Mouse (Mus musculus): ENCODE measurements at regions not wholly inside any gene's neighbourhood (a gene's known extent, or its start where the extent isn't known, plus 50 kb on each side); places are given as distances from the start of the nearest gene placed in this dataset.

- no peak for DNase-seq
- TF ChIP-seq CTCF (IDR thresholded peaks at IDR 0.05; ENCODE audit: borderline replicate concordance, insufficient read depth, low read depth, low read length) (no peak), POLR2A (IDR thresholded peaks at IDR 0.05; ENCODE audit: borderline replicate concordance, insufficient read depth, low read length) (no peak)
- Histone ChIP-seq H3K4me3 (replicated peaks; ENCODE audit: insufficient read depth, low read depth, low read length) (no peak overlapping the region), H3K27ac (ENCODE audit: insufficient read depth, low read length) (no peak overlapping the region), H3K4me1 (ENCODE audit: control insufficient read depth, insufficient read depth, low read length) (no peaks in the 10 kb centered on the region), H3K27me3 (ENCODE audit: control insufficient read depth, insufficient read depth, low read length) (no peaks in the 10 kb centered on the region)
- WGBS: 82% methylated on average over 3 of the region's 3 CpGs
Measured at GRCm38 (mm10) chr17:4176524-4176923, 480.5 kb upstream of the Nox3 start.

- H3K4me1 ChIP-seq (ENCODE audit: control insufficient read depth, insufficient read depth, low read length): no peaks in the 10 kb centered on the region
- WGBS: 47% methylated on average over 9 of the region's 9 CpGs
- H3K27ac ChIP-seq (ENCODE audit: insufficient read depth, low read length): no peak overlapping the region
- DNase-seq: no peak
- no peaks in the 10 kb centered on the region for H3K27me3 ChIP-seq (ENCODE audit: control insufficient read depth, insufficient read depth, low read length)
- H3K4me3 ChIP-seq (replicated peaks; ENCODE audit: insufficient read depth, low read depth, low read length): no peak overlapping the region
- TF ChIP-seq POLR2A (IDR thresholded peaks at IDR 0.05; ENCODE audit: borderline replicate concordance, insufficient read depth, low read length) (no peak), CTCF (IDR thresholded peaks at IDR 0.05; ENCODE audit: borderline replicate concordance, insufficient read depth, low read depth, low read length) (no peak)
Measured at GRCm38 (mm10) chr17:4177485-4178150, 481.6 kb upstream of the Nox3 start.

- Histone ChIP-seq H3K4me3 (replicated peaks; ENCODE audit: insufficient read depth, low read depth, low read length) (no peak overlapping the region), H3K27ac (ENCODE audit: insufficient read depth, low read length) (no peak overlapping the region), H3K27me3 (ENCODE audit: control insufficient read depth, insufficient read depth, low read length) (no peaks in the 10 kb centered on the region), H3K4me1 (ENCODE audit: control insufficient read depth, insufficient read depth, low read length) (no peaks in the 10 kb centered on the region)
- TF ChIP-seq CTCF (IDR thresholded peaks at IDR 0.05; ENCODE audit: borderline replicate concordance, insufficient read depth, low read depth, low read length): no peak
- TF ChIP-seq POLR2A (IDR thresholded peaks at IDR 0.05; ENCODE audit: borderline replicate concordance, insufficient read depth, low read length): no peak
- WGBS: 48% methylated on average over 1 of the region's 1 CpGs
- DNase-seq: no peak
Measured at GRCm38 (mm10) chr17:4179271-4179670, 483.2 kb upstream of the Nox3 start.

GRCm38 (mm10) chr17:4182106-4182505 lies 486.0 kb upstream of the Nox3 start:
- no peak overlapping the region for H3K27ac ChIP-seq (ENCODE audit: insufficient read depth, low read length)
- 95% methylated on average over 1 of the region's 1 CpGs for WGBS
- H3K4me1 ChIP-seq (ENCODE audit: control insufficient read depth, insufficient read depth, low read length): no peaks in the 10 kb centered on the region
- TF ChIP-seq CTCF (IDR thresholded peaks at IDR 0.05; ENCODE audit: borderline replicate concordance, insufficient read depth, low read depth, low read length): no peak
- TF ChIP-seq POLR2A (IDR thresholded peaks at IDR 0.05; ENCODE audit: borderline replicate concordance, insufficient read depth, low read length): no peak
- H3K27me3 ChIP-seq (ENCODE audit: control insufficient read depth, insufficient read depth, low read length): no peaks in the 10 kb centered on the region
- no peak overlapping the region for H3K4me3 ChIP-seq (replicated peaks; ENCODE audit: insufficient read depth, low read depth, low read length)
- DNase-seq: no peak

GRCm38 (mm10) chr17:4186802-4187201 lies 490.7 kb upstream of the Nox3 start:
- H3K4me1 ChIP-seq (ENCODE audit: control insufficient read depth, insufficient read depth, low read length): no peaks in the 10 kb centered on the region; the same call in 1 of the 2 replicates
- H3K27ac ChIP-seq (ENCODE audit: insufficient read depth, low read length): no peak overlapping the region
- peak in 1 of 2 experiments; percentile 13 for DNase-seq
- 15% methylated on average over 9 of the region's 9 CpGs for WGBS
- TF ChIP-seq POLR2A (IDR thresholded peaks at IDR 0.05; ENCODE audit: borderline replicate concordance, insufficient read depth, low read length) (no peak), CTCF (IDR thresholded peaks at IDR 0.05; ENCODE audit: borderline replicate concordance, insufficient read depth, low read depth, low read length) (no peak)
- no peaks in the 10 kb centered on the region for H3K27me3 ChIP-seq (ENCODE audit: control insufficient read depth, insufficient read depth, low read length)
- H3K4me3 ChIP-seq (replicated peaks; ENCODE audit: insufficient read depth, low read depth, low read length): no peak overlapping the region

GRCm38 (mm10) chr17:4187606-4188005 lies 491.5 kb upstream of the Nox3 start:
- H3K4me1 ChIP-seq (ENCODE audit: control insufficient read depth, insufficient read depth, low read length): no peaks in the 10 kb centered on the region; the same call in 1 of the 2 replicates
- no peak overlapping the region for H3K4me3 ChIP-seq (replicated peaks; ENCODE audit: insufficient read depth, low read depth, low read length)
- peak; percentile 10 to 34 for DNase-seq
- H3K27ac ChIP-seq (ENCODE audit: insufficient read depth, low read length): no peak overlapping the region
- H3K27me3 ChIP-seq (ENCODE audit: control insufficient read depth, insufficient read depth, low read length): no peaks in the 10 kb centered on the region
- 31% methylated on average over 4 of the region's 4 CpGs for WGBS
- TF ChIP-seq CTCF (IDR thresholded peaks at IDR 0.05; ENCODE audit: borderline replicate concordance, insufficient read depth, low read depth, low read length): no peak
- TF ChIP-seq POLR2A (IDR thresholded peaks at IDR 0.05; ENCODE audit: borderline replicate concordance, insufficient read depth, low read length): no peak

GRCm38 (mm10) chr17:4196793-4197448 lies 500.9 kb upstream of the Nox3 start:
- DNase-seq: no peak
- 74% methylated on average over 8 of the region's 8 CpGs for WGBS
- H3K4me1 ChIP-seq (ENCODE audit: control insufficient read depth, insufficient read depth, low read length): no peaks in the 10 kb centered on the region
- H3K27ac ChIP-seq (ENCODE audit: insufficient read depth, low read length): no peak overlapping the region
- TF ChIP-seq CTCF (IDR thresholded peaks at IDR 0.05; ENCODE audit: borderline replicate concordance, insufficient read depth, low read depth, low read length): no peak
- no peak for TF ChIP-seq POLR2A (IDR thresholded peaks at IDR 0.05; ENCODE audit: borderline replicate concordance, insufficient read depth, low read length)
- no peaks in the 10 kb centered on the region for H3K27me3 ChIP-seq (ENCODE audit: control insufficient read depth, insufficient read depth, low read length)
- no peak overlapping the region for H3K4me3 ChIP-seq (replicated peaks; ENCODE audit: insufficient read depth, low read depth, low read length)

GRCm38 (mm10) chr17:4198001-4198400 lies 501.9 kb upstream of the Nox3 start:
- no peak overlapping the region for H3K4me3 ChIP-seq (replicated peaks; ENCODE audit: insufficient read depth, low read depth, low read length)
- TF ChIP-seq CTCF (IDR thresholded peaks at IDR 0.05; ENCODE audit: borderline replicate concordance, insufficient read depth, low read depth, low read length) (no peak), POLR2A (IDR thresholded peaks at IDR 0.05; ENCODE audit: borderline replicate concordance, insufficient read depth, low read length) (no peak)
- WGBS: 86% methylated on average over 3 of the region's 3 CpGs
- no peak for DNase-seq
- H3K27me3 ChIP-seq (ENCODE audit: control insufficient read depth, insufficient read depth, low read length): no peaks in the 10 kb centered on the region
- no peaks in the 10 kb centered on the region for H3K4me1 ChIP-seq (ENCODE audit: control insufficient read depth, insufficient read depth, low read length)
- no peak overlapping the region for H3K27ac ChIP-seq (ENCODE audit: insufficient read depth, low read length)

Measured in cerebellum, adult 2 months (tissue).